Mouse (Mus musculus): ENCODE measurements around the gene Rims1.

Rims1 gene

GRCm38 (mm10) chr1:22572720-22573119, 233.1 kb downstream of the Rims1 start:
- no peak for DNase-seq

GRCm38 (mm10) chr1:22546273-22546672, 259.5 kb downstream of the Rims1 start:
- no peak for DNase-seq

GRCm38 (mm10) chr1:22538129-22538528, 267.7 kb downstream of the Rims1 start:
- no peak for DNase-seq

GRCm38 (mm10) chr1:22536776-22537175, 269.0 kb downstream of the Rims1 start:
- DNase-seq = no peak

- DNase-seq = no peak
These were observed 270.7 kb downstream of the Rims1 start for GRCm38 (mm10) chr1:22535049-22535448.

DNA sequence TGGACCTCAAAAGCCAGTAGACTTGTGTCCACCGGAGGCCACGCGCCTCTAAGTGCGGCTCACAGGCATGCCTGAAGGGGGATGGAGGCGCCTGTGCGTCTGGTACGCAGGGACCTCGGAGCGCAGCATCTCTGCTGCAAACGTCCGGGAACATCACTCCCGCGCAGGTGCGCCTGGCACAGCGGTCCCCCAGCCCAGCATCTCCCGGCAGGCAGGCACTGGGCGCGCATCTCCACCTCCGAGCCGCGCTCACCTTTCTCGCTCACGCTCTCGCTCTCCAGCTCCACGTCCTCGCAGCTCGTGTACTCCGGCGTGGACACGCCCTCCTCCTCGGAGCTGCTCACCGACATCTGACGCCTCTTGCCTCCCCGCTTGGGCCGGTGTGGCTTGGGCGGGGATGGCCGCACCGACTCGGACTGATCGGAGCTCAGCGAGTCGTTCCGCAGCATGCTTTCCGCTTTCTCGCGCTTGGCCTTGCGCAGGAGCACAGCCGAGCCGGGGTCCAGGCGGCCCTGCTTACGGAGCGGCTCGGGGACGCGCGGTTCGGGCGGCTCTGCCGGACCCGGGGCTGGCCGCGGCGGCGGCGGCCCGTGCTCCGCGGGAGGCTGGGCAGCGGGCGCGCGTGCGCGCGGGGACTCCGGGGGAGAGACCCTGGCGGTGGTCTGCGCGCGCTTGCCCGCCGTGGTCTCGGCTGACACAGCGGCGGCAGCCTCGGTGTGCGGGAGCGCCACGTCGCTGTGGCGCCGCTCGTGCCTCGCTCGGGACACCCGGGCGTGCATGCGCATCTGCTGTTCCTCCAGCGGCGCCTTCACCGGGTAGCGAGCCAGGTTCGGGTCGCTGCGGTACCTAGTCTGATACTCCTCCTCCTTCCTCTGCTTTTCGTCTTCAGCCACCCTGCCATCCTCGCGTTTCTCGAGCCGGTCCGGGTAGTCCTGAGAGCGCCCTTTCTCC, 272.4 kb downstream of the Rims1 start:
- DNase-seq = no peak

DNA sequence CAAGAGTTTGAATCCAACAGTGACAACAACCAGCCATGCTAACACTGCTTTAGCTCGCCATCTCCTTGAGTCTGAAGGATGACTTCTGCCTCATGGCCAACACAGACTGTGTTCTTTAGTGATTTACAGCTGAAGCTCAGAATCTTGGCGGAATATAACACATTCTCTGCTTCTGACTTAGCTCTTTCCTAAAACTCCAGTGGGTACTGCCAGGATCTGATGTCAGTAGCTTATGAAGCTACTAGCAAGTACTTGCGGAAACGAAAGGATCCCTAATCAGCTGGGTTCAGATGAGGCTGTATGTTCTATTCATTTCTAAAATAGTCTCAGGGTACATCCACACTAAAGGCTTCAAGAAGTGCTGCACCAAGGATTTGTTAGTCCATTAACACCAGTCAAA, 290.7 kb downstream of the Rims1 start:
- DNase-seq = no peak

DNA sequence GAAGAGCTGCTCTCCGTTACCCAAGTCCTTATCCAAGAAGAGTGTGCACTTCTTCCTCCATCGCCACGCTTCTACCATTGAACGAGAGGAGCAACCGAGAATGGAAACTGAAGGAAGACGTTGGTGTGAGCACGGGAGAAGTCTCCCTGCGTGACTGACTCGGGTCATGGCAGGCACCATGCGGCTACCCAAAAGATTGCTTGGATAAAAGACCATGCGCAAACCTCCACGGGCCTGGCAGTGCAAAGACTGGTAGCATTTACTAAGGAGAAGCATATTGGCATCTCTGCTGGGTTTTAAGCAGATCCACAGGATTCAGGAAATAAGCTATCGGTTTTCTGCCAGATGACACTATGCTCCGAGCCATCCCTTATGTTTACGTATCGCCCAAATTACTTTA, 293.4 kb downstream of the Rims1 start:
- no peak for DNase-seq

DNA sequence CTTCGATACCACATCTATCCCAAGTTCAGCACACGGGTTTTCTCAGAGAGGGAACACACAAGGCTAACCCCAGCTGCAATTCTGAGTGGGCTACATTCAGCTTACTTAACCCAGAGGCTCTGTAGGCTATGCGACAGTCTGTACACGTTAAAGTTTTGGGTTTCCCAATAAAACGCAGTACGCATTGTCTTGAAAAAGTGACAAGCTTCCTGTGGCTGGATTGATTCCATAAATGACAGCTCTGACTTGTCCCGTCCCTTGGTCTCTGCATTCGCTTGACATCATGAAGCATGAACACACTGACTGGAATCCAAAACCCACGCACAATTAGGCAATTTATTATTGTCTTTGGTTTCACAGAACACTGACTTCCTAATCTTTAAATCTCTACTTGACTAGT, 294.2 kb downstream of the Rims1 start:
- DNase-seq = no peak

DNA sequence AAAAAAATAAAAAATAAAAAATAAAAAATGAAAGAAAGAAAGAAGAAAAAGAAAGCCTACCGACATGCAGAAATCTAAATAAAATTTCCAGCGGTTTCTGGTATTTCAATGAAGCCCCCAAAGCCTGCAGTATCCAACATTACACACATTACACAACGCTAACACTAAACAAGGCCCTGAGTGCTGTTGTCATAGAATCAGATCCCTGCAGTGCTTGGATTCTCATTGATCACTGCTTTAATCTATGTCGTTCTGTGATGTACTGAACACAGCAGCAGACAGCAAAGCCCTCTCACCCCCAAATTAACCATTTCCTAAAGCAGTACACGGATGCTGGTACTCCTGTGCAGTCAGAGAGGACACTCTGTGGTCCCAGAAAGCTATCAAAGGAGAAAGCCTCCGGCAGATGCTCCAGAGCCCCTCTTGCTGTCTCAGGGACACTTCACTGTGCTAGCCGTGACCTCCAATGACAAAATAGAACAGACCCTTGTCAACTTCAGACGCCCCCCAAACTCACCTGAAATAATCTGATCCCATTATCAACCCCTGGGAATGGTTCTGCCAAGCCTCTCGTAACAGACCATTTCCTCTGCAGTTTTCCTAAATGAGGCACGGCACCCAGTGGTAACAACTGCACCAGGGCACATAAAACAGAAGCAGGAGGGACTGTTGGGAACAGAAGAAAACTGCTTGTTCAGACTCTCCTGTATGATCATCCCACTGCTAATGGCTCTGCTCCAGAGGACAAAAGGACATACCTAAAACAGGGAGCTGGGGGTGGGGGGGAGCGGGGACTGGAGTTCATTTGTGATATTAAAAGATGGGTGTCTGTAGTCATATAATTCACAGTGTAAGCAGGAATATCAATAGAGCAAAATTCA, 296.8 kb downstream of the Rims1 start:
- DNase-seq = no peak

- no peak for DNase-seq
These were observed 318.4 kb downstream of the Rims1 start for GRCm38 (mm10) chr1:22487270-22487864.

DNA sequence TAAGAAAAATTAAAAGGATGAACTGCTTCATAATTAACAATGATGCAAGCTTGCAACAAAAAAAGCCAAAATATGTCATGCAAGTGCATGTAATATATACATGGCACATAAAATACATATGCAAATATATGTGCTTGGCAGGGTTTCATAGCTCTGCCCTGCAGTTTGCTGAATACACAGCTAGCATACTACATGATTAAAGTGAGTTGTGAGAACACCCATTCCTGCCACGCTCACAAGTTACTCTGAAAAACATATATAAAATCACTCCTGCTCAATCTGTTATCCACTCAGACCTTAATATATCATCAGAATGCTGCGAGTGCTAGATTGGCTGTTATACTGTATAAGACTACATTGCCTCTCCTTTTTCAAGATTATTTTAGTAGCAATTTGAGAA, 329.6 kb downstream of the Rims1 start:
- DNase-seq = no peak

DNA sequence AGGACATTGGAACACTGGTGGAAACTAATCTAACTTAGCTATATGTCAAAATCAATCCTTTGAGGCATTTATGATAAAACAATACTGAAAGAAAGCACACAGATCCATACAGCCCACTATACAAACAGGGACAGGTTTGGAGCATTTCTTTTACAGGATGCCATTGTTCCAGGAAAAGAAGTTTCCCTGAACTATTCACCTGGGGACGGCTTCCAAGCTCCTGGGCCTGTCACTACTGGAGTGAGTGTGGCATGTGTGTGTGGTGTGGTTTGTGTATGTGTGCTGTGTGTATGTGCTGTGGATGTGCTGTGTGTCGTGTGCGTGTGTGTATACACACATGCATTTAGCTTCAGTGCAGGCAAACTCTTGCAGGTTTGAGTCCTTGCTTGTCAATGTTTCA, 338.8 kb downstream of the Rims1 start:
- no peak for DNase-seq

DNA sequence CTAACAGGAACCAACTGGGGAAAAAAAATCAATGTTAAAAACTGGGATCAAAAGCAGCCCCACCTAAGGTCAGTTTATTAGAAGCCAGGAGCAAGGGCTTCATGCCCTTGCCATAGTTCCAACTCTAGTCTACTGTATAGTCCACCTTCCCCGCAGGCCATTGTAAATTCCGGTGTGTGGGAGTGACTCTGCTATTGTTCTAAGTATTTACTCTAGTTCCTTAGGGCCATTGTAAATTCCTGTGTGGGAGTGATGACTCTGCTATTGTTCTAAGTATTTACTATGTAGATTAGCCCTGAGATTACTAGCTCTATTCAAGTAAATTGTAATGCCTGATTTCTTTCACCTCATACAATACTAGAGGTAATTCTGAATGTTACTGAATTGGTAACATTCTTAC, 339.2 kb downstream of the Rims1 start:
- DNase-seq = no peak

DNA sequence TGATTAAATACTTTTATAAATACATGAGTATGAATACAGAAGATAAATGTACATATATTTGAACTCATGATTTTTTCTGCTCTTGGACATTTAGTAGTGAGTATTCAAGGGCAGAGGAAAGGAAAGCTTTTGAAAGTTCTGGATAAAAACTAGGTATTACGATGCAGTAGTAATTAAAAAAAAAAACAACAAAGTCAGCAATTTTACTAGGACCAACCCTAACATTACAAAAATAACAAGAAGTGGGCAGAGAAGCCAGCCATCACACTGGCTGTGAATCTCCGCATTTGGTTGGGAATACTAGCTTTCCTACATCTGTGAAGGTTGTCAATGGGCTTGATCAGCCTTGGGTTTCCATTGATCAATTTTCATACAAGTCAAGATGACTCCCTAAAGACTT, 381.8 kb downstream of the Rims1 start:
- no peak for DNase-seq

- DNase-seq = no peak
These were observed 383.7 kb downstream of the Rims1 start for GRCm38 (mm10) chr1:22422102-22422501.

DNA sequence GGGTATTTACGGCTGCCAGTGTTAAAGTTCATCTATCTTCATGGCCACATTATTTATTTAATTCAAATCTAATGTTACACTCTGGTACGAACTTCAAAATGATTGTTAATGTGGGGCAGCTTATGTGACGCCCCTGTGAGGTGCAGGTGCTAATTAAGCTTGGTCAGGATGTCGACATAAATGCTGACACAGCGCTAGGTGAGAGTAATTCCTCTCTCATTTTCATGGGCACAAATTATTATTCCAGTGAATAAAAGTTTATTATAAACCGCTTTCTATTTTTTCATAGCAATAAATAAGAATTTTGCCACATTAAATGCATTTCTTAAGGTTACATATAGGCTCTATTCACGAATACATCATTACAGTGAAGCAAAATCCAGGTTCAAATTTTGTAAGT, 395.6 kb downstream of the Rims1 start:
- DNase-seq = no peak

- peak; percentile 22 for DNase-seq
These were observed 419.4 kb downstream of the Rims1 start for GRCm38 (mm10) chr1:22386361-22386760.

DNA sequence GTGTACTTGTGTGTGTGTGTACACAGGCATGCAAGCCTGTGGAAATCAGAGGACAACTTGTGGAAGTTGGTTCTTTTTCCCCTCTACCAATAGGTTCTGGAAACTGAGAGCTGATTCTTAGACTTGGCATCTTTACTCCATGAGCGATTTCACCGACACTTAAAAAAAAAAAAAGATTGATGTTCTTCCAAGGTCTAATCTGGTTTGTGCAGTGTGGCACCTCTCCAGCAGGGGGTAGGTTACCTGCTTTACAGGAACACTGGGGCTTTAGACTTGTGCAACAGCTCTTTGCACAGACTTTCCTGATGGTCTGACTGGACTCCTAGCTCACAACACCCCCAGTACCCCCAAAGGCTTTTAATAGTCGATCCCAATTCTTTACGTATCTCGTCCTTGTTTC, 428.1 kb downstream of the Rims1 start:
- no peak for DNase-seq

DNA sequence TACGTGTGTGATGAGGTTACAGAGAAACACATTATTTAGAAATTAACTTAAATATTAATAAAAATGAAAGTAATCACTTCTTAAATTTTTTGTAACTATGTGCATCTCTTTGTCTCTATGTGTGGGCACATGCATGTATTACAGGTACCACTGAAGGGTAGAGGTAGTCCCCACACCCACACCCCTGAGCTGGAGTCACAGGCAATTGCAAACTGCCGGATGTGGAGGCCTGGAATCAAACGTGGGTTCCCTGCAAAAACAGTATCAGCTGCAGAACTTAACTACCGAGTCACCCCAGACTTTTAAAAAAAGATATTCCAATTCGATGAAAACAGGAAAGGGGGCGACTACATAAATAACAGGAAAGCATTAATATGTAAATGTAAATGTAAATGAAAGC, 428.7 kb downstream of the Rims1 start:
- no peak for DNase-seq

GRCm38 (mm10) chr1:22356209-22356608, 449.6 kb downstream of the Rims1 start:
- no peak for DNase-seq

DNA sequence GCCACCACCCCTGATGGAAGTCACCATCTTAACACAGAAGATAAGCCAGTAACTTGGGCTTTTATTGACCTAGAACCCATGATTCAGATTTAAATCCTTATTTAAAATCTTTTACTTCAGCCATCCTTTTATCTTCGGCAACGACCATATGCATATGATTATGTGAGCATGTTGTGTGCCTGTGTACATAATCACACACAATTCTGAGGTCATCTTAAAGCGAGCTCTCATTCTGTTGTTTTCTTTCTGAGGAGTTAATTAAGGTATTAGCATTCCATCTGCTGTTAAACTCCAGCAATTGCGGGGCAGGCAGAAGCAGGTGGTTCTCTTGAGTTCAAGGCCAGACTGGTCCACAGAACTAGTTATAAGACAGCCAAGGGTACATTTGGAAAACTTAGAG, 452.1 kb downstream of the Rims1 start:
- no peak for DNase-seq

- DNase-seq = no peak
These were observed 466.9 kb downstream of the Rims1 start for GRCm38 (mm10) chr1:22338914-22339313.
